Mouse (Mus musculus): ENCODE data around the gene Olfr1418.

- TF ChIP-seq CTCF (IDR thresholded peaks at IDR 0.05) (no peak), EP300 (IDR thresholded peaks at IDR 0.05) (no peak)
Measured at GRCm38 (mm10) chr19:11808452-11808851, 52.4 kb downstream of the Olfr1418 start.
